Mouse (Mus musculus) spleen, adult 2 months (tissue): ENCODE measurements around the gene B3gnt7.

Source experiments
- CTCF ChIP-seq: fragments of 200-500 bp; IDR thresholded peaks from 2 replicates; pipeline ENCODE4 v1.5.1; 2011; ENCODE audit warnings: mild to moderate bottlenecking, inconsistent platforms; ENCODE audit not compliant: insufficient read depth, insufficient read length, insufficient replicate concordance; ENCODE audit errors: extremely low read depth
- POLR2A ChIP-seq: fragments of 200-500 bp; IDR thresholded peaks from 2 replicates; pipeline ENCODE4 v1.6.1; 2011; ENCODE audit warnings: low read depth, low read length, inconsistent platforms

DNA sequence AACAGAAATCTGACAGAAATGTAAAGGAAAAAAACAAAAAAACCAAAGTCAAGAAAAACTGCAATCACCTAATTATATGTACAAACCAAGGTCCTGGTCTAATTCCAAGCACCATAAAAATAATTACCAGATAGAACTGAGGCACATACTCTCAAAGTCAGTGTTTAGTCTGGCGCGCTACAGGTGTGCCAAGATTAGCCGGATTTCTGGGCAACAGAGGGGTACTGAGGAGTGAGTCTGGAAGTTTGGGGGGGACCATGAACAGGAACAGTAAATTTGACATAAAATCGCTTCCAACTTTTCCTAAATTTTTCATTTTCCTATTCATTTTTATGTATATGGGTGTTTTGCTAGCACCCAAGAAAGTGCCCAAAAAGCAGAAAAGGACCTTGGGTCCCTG lies 43.3 kb downstream of the B3gnt7 start:
- TF ChIP-seq POLR2A (no peak), CTCF (no peak)
